Mouse (Mus musculus) CH12.LX (cell line): Measurements from ENCODE around the gene Gsg1l. TPM values are rescaled to one million over a fixed set of nuclear protein-coding genes. Genes with fewer than 3 reads are reported as not detected.

Experiments
- DNase-seq: peaks from one replicate; pipeline ENCODE4 v3.0.0-alpha.2; 2013; ENCODE audit errors: extremely low read depth
- H3K27ac ChIP-seq: 2 replicates; pipeline ENCODE4 v1.5.1; 2012; ENCODE audit warnings: low read depth, mild to moderate bottlenecking, control low read depth, moderate library complexity; ENCODE audit not compliant: insufficient read depth
- H3K27me3 ChIP-seq: replicated peaks from 2 replicates; pipeline ENCODE3; 2012; ENCODE audit warnings: inconsistent platforms
- H3K36me3 ChIP-seq, 2 experiments: replicated peaks in 1 of 2; 2 replicates each; pipeline versions ENCODE3 to v1.6.1; 2012; ENCODE audit warnings: inconsistent platforms in 1 of 2, low read length in 1 of 2, mild to moderate bottlenecking in 1 of 2, mixed read lengths in 1 of 2, moderate library complexity in 1 of 2; ENCODE audit not compliant: control insufficient read depth in 1 of 2, insufficient read depth in 1 of 2
- H3K4me1 ChIP-seq, 2 experiments: 2 replicates each; pipeline ENCODE4 v1.6.1; 2012; ENCODE audit warnings: inconsistent platforms in 1 of 2, moderate library complexity in 1 of 2; ENCODE audit not compliant: insufficient read depth in 2 of 2, control insufficient read depth in 1 of 2
- H3K4me2 ChIP-seq: 2 replicates; pipeline ENCODE4 v1.6.1; 2012; ENCODE audit warnings: low read depth, mild to moderate bottlenecking, control low read depth; ENCODE audit not compliant: poor library complexity, insufficient read depth, severe bottlenecking
- H3K4me3 ChIP-seq, 3 experiments: fragments of 150-350 bp in 1 of 3; sonication (generic) in 1 of 3; replicated peaks in 1 of 3; 2 replicates each; pipeline versions ENCODE3 to v1.5.1; 2011 to 2012; ENCODE audit warnings: low read depth in 2 of 3, low read length in 2 of 3, mild to moderate bottlenecking in 2 of 3, moderate library complexity in 2 of 3, control low read depth in 1 of 3, improper control_type of control experiment in 1 of 3, inconsistent platforms in 1 of 3, mixed read lengths in 1 of 3; ENCODE audit not compliant: poor library complexity in 1 of 3
- H3K79me2 ChIP-seq: replicated peaks from 2 replicates; pipeline ENCODE4 v1.6.1; 2012; ENCODE audit warnings: mild to moderate bottlenecking, moderate library complexity; ENCODE audit not compliant: control insufficient read depth, poor library complexity, insufficient read depth, severe bottlenecking; ENCODE audit errors: extremely low read depth
- H3K9ac ChIP-seq: 2 replicates; pipeline ENCODE4 v1.6.1; 2012; ENCODE audit warnings: low read depth, mild to moderate bottlenecking, control low read depth, moderate library complexity; ENCODE audit not compliant: insufficient read depth
- H3K9me3 ChIP-seq: replicated peaks from 2 replicates; pipeline ENCODE3; 2012; ENCODE audit warnings: low read length, inconsistent platforms, mixed read lengths
- EP300 ChIP-seq: IDR thresholded peaks from 2 replicates; pipeline ENCODE4 v1.6.1; 2011; ENCODE audit warnings: low read length, improper control_type of control experiment
- IRF4 ChIP-seq: IDR thresholded peaks from 2 replicates; pipeline ENCODE4 v1.6.1; 2014; ENCODE audit warnings: low read depth, mild to moderate bottlenecking, inconsistent platforms, low read length, improper control_type of control experiment
- KAT2A ChIP-seq: IDR thresholded peaks from 2 replicates; pipeline ENCODE4 v1.6.1; 2012; ENCODE audit warnings: low read length, improper control_type of control experiment, inconsistent platforms; ENCODE audit not compliant: insufficient replicate concordance
- MAFK ChIP-seq: IDR thresholded peaks from 2 replicates; pipeline ENCODE4 v1.6.1; 2011; ENCODE audit warnings: low read length, improper control_type of control experiment; ENCODE audit not compliant: insufficient replicate concordance
- MEF2A ChIP-seq: IDR thresholded peaks from 2 replicates; pipeline ENCODE4 v1.6.1; 2014; ENCODE audit warnings: low read depth, mild to moderate bottlenecking, inconsistent platforms, low read length, improper control_type of control experiment, borderline replicate concordance
- MXI1 ChIP-seq: IDR thresholded peaks from 2 replicates; pipeline ENCODE4 v1.6.1; 2011; ENCODE audit warnings: mild to moderate bottlenecking, low read depth, low read length, improper control_type of control experiment
- PAX5 ChIP-seq: IDR thresholded peaks from 2 replicates; pipeline ENCODE4 v1.6.1; 2012; ENCODE audit warnings: low read length, inconsistent platforms, mixed read lengths
- POLR2AphosphoS2 ChIP-seq: IDR thresholded peaks from 2 replicates; pipeline ENCODE4 v1.6.1; 2011; ENCODE audit warnings: low read depth, low read length, improper control_type of control experiment
- RAD21 ChIP-seq: IDR thresholded peaks from 2 replicates; pipeline ENCODE4 v1.6.1; 2011; ENCODE audit warnings: low read depth, mild to moderate bottlenecking, low read length, improper control_type of control experiment, moderate library complexity
- RCOR1 ChIP-seq: conservative IDR thresholded peaks from 2 replicates; pipeline ENCODE4 v1.6.1; 2012; ENCODE audit warnings: low read depth, mild to moderate bottlenecking, inconsistent platforms, low read length, improper control_type of control experiment
- TBP ChIP-seq: conservative IDR thresholded peaks from 2 replicates; pipeline ENCODE4 v1.6.1; 2011; ENCODE audit warnings: low read depth, low read length, improper control_type of control experiment
- TCF12 ChIP-seq: IDR thresholded peaks from 2 replicates; pipeline ENCODE4 v1.6.1; 2014; ENCODE audit warnings: low read depth, mild to moderate bottlenecking, inconsistent platforms, low read length, improper control_type of control experiment
- UBTF ChIP-seq: IDR thresholded peaks from 2 replicates; pipeline ENCODE4 v1.6.1; 2012; ENCODE audit warnings: low read depth, mild to moderate bottlenecking, inconsistent platforms, low read length, improper control_type of control experiment, moderate library complexity
- USF1 ChIP-seq: IDR thresholded peaks from 2 replicates; pipeline ENCODE4 v1.6.1; 2014; ENCODE audit warnings: low read depth, mild to moderate bottlenecking, inconsistent platforms, low read length, improper control_type of control experiment
- ZC3H11A ChIP-seq: IDR thresholded peaks from 2 replicates; pipeline ENCODE4 v1.6.1; 2012; ENCODE audit warnings: low read depth, mild to moderate bottlenecking, inconsistent platforms, low read length, improper control_type of control experiment
- ZNF384 ChIP-seq: IDR thresholded peaks from 2 replicates; pipeline ENCODE4 v1.6.1; 2012; ENCODE audit warnings: low read depth, low read length, improper control_type of control experiment, inconsistent platforms
- dilution Hi-C: fragments of 300-500 bp; cut with MboI; formaldehyde crosslinking; loops from 2 replicates; pipeline ENCODE4 v1.14.3; 2020; ENCODE audit warnings: low sequenced_read_pairs; ENCODE audit not compliant: extremely low pct_unique_long_range_greater_than_20kb, extremely low pct_ligation_motif_present
- in situ Hi-C: fragments of 300-500 bp; cut with MboI; formaldehyde crosslinking; loops from 3 replicates; pipeline ENCODE4 v1.14.3; 2019; ENCODE audit warnings: low sequenced_read_pairs, low pct_ligation_motif_present, low pct_unique_long_range_greater_than_20kb, mixed read lengths
- polyA plus RNA-seq: library from polyadenylated mRNA; unstranded; fragments of >175 nt; gene quantifications from 2 replicates; pipeline ENCODE4 v1.2.1, GENCODE M21; 2012; ENCODE audit warnings: low read depth; ENCODE audit not compliant: insufficient read length
- total RNA-seq, 2 experiments: library from RNA; depleted of rRNA; stranded (reverse); fragments of 300-350 nt in 1 of 2; fragments of >200 nt in 1 of 2; gene quantifications; 2 replicates each; pipeline ENCODE4 v1.2.3; 2012 to 2014

Gene Gsg1l
- total and polyA plus RNA-seq, 3 experiments: not detected

DNA sequence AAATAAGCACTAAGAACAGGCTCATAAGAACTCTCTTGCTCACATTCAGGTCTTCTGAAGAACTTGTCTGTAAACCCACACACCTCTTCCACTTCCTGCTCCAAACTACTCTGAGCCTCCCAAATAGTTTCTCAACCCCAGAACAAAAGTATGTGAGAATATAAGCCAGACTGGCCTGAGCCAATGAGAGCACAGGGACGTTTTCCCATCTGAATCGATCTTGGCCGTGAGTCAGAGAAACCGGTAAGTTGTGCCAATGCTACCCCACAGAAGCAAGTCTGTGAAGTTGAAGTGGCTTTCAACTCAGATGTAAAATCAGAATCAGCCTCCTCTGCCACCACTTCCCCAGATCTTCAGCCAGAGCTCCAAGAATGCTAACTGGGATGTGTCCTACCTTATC, 31.1 kb upstream of the Gsg1l start:
- in situ Hi-C loops: no loop called here
- Histone ChIP-seq H3K4me2 (no peak overlapping the region), H3K27ac (no peak overlapping the region), H3K79me2 (no peaks in the 10 kb centered on the region), H3K4me3 (no peak overlapping the region), H3K9ac (no peak overlapping the region), H3K4me1 (peaks cover 0 to 30% of the 10 kb centered on the region in 2 experiments; a peak in 2 of 4 replicates), H3K27me3 (no peaks in the 10 kb centered on the region)
- dilution Hi-C loops: no loop called here
- TF ChIP-seq TBP (no peak), TCF12 (no peak), MEF2A (no peak), RAD21 (no peak), ZNF384 (no peak), IRF4 (no peak), EP300 (no peak), PAX5 (no peak)
- TF ChIP-seq, all 38 proteins: peak for 0
- H3K36me3 ChIP-seq: peaks cover 62 to 87% of the 10 kb centered on the region in 2 experiments
- H3K9me3 ChIP-seq: no peaks in the 10 kb centered on the region
- no peak for DNase-seq

GRCm38 (mm10) chr7:126111230-126111629, 29.0 kb upstream of the Gsg1l start:
- Histone ChIP-seq H3K36me3 (peaks cover 79 to 96% of the 10 kb centered on the region in 2 experiments), H3K4me1 (peaks cover 0 to 20% of the 10 kb centered on the region in 2 experiments; a peak in 2 of 4 replicates), H3K79me2 (no peaks in the 10 kb centered on the region), H3K4me3 (no peak overlapping the region), H3K27ac (no peak overlapping the region), H3K4me2 (no peak overlapping the region), H3K9me3 (no peaks in the 10 kb centered on the region), H3K27me3 (no peaks in the 10 kb centered on the region), H3K9ac (no peak overlapping the region)
- no peak for TF ChIP-seq MXI1
- no peak for TF ChIP-seq KAT2A
- TF ChIP-seq TBP: no peak
- TF ChIP-seq USF1: no peak
- no peak for TF ChIP-seq POLR2AphosphoS2
- TF ChIP-seq UBTF: no peak
- no peak for TF ChIP-seq EP300
- TF ChIP-seq RCOR1: no peak
- no peak for TF ChIP-seq ZC3H11A
- TF ChIP-seq MAFK: no peak
- dilution Hi-C loops: no loop called here
- in situ Hi-C loops: no loop called here
- DNase-seq: no peak
